Mouse (Mus musculus) G1E (cell line): ENCODE data around the gene Hspb9. TPM values are rescaled to one million over a fixed set of nuclear protein-coding genes. Genes with fewer than 3 reads are reported as not detected.

Experiments
- ATAC-seq: 2 replicates; pipeline ENCODE4 v1.8.0; 2016; ENCODE audit warnings: mild to moderate bottlenecking; ENCODE audit not compliant: insufficient number of reproducible peaks, poor library complexity, low FRiP score, severe bottlenecking; ENCODE audit errors: extremely low read depth
- DNase-seq: peaks from one replicate; pipeline ENCODE4 v3.0.0; 2012; ENCODE audit warnings: low spot score
- H3K27me3 ChIP-seq: 2 replicates; pipeline ENCODE4 v1.6.1; 2012; ENCODE audit warnings: mild to moderate bottlenecking, low read length, inconsistent platforms; ENCODE audit not compliant: insufficient read depth
- H3K36me3 ChIP-seq: replicated peaks from 2 replicates; pipeline ENCODE3; 2012; ENCODE audit warnings: mild to moderate bottlenecking, inconsistent platforms
- H3K4me1 ChIP-seq: 2 replicates; pipeline ENCODE4 v1.6.1; 2012; ENCODE audit warnings: low read depth, low read length, inconsistent platforms, mixed read lengths; ENCODE audit not compliant: insufficient read depth
- H3K4me3 ChIP-seq: 2 replicates; pipeline ENCODE4 v1.5.1; 2012; ENCODE audit warnings: low read depth, mild to moderate bottlenecking, inconsistent platforms, low read length, moderate library complexity, mixed read lengths
- H3K9me3 ChIP-seq: replicated peaks from 2 replicates; pipeline ENCODE4 v1.6.1; 2012; ENCODE audit warnings: inconsistent platforms
- CTCF ChIP-seq: IDR thresholded peaks from 2 replicates; pipeline ENCODE4 v1.5.1; 2012; ENCODE audit warnings: low read depth, low read length, inconsistent platforms, mixed read lengths
- GATA1 ChIP-seq: IDR thresholded peaks from 2 replicates; pipeline ENCODE4 v1.6.1; 2012; ENCODE audit warnings: borderline replicate concordance, low read length, inconsistent platforms, mixed read lengths
- GATA2 ChIP-seq: IDR thresholded peaks from 2 replicates; pipeline ENCODE4 v1.6.1; 2012; ENCODE audit warnings: low read depth, low read length, inconsistent platforms, borderline replicate concordance
- POLR2AphosphoS5 ChIP-seq: IDR thresholded peaks from 2 replicates; pipeline ENCODE4 v1.6.1; 2012; ENCODE audit warnings: low read depth, low read length, inconsistent platforms; ENCODE audit not compliant: insufficient replicate concordance
- TAL1 ChIP-seq: conservative IDR thresholded peaks from 2 replicates; pipeline ENCODE4 v1.6.1; 2012; ENCODE audit warnings: low read depth, low read length, inconsistent platforms, mixed read lengths
- polyA plus RNA-seq: library from polyadenylated mRNA; stranded (reverse); fragments of >175 nt; gene quantifications from 2 replicates; pipeline ENCODE4 v1.2.3, GENCODE M21; 2012
- total RNA-seq, 2 experiments: library from RNA; stranded (forward) in 1 of 2; stranded (reverse) in 1 of 2; fragments of 200-1000 nt in 1 of 2; fragments of >200 nt in 1 of 2; fragmentation: Nextera tagmentation in 1 of 2; gene quantifications; 2 replicates each; pipeline ENCODE4 v1.2.3; 2014 to 2017

Hspb9 gene
- total and polyA plus RNA-seq, 3 experiments, result 0.22 to 2.4 (median 0.55) TPM

DNA sequence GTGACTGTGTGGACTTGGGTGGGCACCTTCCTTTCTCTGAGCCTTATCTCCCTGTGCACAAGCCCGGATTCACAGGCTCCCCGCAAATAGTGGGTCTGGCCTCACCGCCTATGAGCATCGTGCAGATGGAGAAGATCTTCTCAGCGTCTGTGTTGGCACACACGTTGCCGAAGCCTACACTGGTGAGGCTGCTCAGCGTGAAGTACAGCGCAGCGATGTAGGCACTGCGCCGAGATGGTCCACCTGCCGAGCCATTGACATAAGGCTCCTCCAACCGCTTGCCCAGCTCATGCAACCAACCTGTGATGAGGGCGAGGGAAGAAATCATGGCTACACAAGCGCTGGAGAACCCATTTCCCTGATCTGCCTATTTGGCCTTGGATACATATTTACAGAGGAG, 36.5 kb downstream of the Hspb9 start:
- no peak for TF ChIP-seq TAL1
- no peak for TF ChIP-seq GATA1
- no peak for TF ChIP-seq POLR2AphosphoS5
- DNase-seq (no peak), ATAC-seq (no peak)
- peaks cover 50% of the 10 kb centered on the region for H3K27me3 ChIP-seq
- H3K9me3 ChIP-seq, result no peaks in the 10 kb centered on the region
- H3K4me3 ChIP-seq, result no peak overlapping the region
- H3K4me1 ChIP-seq, result peaks cover 26% of the 10 kb centered on the region
- H3K36me3 ChIP-seq, result peaks cover 3% of the 10 kb centered on the region

DNA sequence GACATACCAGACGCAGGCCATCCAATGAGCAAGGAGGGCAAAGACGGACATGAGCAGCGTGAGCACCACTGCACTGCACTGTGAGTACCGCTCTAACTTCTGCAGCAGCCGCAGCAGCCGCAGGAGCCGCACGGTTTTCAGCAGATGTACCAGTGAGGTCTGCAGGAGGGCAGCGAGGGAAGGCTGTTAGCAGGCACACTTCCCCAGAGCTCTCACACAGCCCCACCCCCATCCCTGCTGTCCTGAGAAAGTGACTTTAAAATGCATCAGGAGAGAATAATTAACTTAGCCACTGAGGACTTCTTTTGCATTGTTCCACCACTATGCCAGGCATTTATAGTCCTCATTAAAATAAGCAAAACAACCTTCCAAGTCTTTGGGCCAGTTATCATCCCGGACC, 38.6 kb downstream of the Hspb9 start:
- Histone ChIP-seq H3K36me3 (peaks cover 3% of the 10 kb centered on the region), H3K4me1 (peaks cover 20% of the 10 kb centered on the region), H3K9me3 (no peaks in the 10 kb centered on the region), H3K4me3 (no peak overlapping the region), H3K27me3 (peaks cover 62% of the 10 kb centered on the region)
- ATAC-seq, result no peak
- DNase-seq, result no peak
- no peak for TF ChIP-seq GATA1
- TF ChIP-seq POLR2AphosphoS5, result no peak
- no peak for TF ChIP-seq GATA2
- TF ChIP-seq TAL1, result no peak
- TF ChIP-seq CTCF, result no peak

GRCm38 (mm10) chr11:100754021-100754692, 40.5 kb downstream of the Hspb9 start:
- no peaks in the 10 kb centered on the region for H3K9me3 ChIP-seq
- peaks cover 3% of the 10 kb centered on the region for H3K36me3 ChIP-seq
- DNase-seq, result no peak
- H3K27me3 ChIP-seq, result peaks cover 66% of the 10 kb centered on the region
- no peak overlapping the region for H3K4me3 ChIP-seq
- ATAC-seq, result no peak
- peaks cover 13% of the 10 kb centered on the region for H3K4me1 ChIP-seq
- TF ChIP-seq GATA2 (no peak), TAL1 (no peak), GATA1 (no peak), POLR2AphosphoS5 (no peak), CTCF (no peak)

DNA sequence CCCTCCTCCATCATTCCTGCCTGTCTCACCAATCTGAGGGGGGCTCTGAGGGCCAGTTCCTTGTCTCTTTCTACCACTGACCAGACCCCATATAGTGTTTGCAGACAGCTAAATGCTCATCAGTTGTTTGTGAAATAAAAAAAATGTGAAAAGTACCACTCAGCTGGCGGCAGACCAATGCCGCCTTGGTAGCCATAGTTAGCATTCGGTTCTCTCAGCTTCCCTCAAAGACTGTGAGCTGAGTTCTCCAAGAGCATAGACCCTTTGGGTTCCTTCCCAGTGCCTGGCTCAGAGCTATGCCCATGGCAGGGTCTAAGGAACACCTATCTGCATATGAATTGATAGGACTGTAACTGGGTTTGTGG, 41.0 kb downstream of the Hspb9 start:
- H3K9me3 ChIP-seq, result no peaks in the 10 kb centered on the region
- no peaks in the 10 kb centered on the region for H3K36me3 ChIP-seq
- H3K4me3 ChIP-seq, result no peak overlapping the region
- peaks cover 66% of the 10 kb centered on the region for H3K27me3 ChIP-seq
- peaks cover 16% of the 10 kb centered on the region for H3K4me1 ChIP-seq
- no peak for DNase-seq
- ATAC-seq, result no peak
- TF ChIP-seq TAL1, result no peak
- TF ChIP-seq GATA1, result no peak
- TF ChIP-seq POLR2AphosphoS5, result no peak

DNA sequence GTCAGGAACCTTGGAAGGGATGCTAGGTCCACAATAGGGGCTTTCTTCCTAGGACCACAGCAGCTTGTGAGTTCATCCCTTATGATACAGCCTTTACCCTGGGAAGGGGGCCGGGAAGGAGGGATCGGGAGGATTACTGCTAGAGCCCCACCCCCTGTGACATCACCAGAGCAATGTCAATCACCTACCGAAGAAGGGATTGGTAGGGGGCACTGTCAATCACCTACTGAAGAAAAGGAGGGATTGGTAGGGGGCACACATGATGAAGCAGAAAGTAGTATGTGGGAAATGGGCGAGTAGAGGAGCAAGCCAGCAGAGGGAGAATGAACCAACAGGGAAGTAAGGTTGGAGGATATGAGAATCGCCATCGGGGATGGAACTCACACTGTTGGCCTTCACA, 42.8 kb downstream of the Hspb9 start:
- Histone ChIP-seq H3K9me3 (no peaks in the 10 kb centered on the region), H3K4me1 (peaks cover 22% of the 10 kb centered on the region), H3K4me3 (no peak overlapping the region), H3K36me3 (no peaks in the 10 kb centered on the region), H3K27me3 (peaks cover 76% of the 10 kb centered on the region)
- no peak for ATAC-seq
- TF ChIP-seq GATA1 (no peak), TAL1 (no peak), POLR2AphosphoS5 (no peak), GATA2 (no peak), CTCF (no peak)
- DNase-seq, result no peak

DNA sequence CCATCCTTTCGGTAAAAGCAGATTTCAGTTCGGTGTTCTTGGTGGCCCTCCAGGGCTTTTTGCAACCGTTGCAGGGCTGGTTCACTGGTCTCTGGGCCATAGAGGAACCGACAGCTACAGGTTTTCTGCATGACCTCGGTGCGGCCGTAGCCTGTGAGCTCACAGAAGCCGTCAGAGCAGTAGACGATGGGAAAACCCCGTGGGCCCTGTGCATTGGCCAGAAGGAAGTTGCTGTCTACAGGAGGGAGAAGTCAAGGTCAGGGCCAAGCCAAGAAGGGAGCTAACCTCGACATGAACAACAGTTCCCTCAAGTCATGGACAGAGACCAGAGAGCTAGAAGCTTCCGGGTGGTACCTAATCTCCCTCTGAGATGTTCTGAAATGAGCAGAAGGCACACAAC, 43.9 kb downstream of the Hspb9 start:
- H3K4me3 ChIP-seq, result no peak overlapping the region
- no peak for ATAC-seq
- TF ChIP-seq TAL1 (no peak), GATA2 (no peak), POLR2AphosphoS5 (no peak), GATA1 (no peak), CTCF (no peak)
- peaks cover 29% of the 10 kb centered on the region for H3K4me1 ChIP-seq
- H3K9me3 ChIP-seq, result no peaks in the 10 kb centered on the region
- H3K36me3 ChIP-seq, result no peaks in the 10 kb centered on the region
- DNase-seq, result no peak
- peaks cover 80% of the 10 kb centered on the region for H3K27me3 ChIP-seq
